Mouse (Mus musculus): ENCODE data around the gene Gins1.

The Gins1 gene

GRCm38 (mm10) chr2:150955859-150956258 lies 50.7 kb downstream of the Gins1 start:
- no peak for DNase-seq (ENCODE audit: low read depth, low spot score)

GRCm38 (mm10) chr2:150959521-150959920 lies 54.3 kb downstream of the Gins1 start:
- no peak for DNase-seq (ENCODE audit: low read depth, low spot score)

GRCm38 (mm10) chr2:150963246-150963645 lies 58.0 kb downstream of the Gins1 start:
- no peak for DNase-seq (ENCODE audit: low read depth, low spot score)

GRCm38 (mm10) chr2:150964641-150965040 lies 59.4 kb downstream of the Gins1 start:
- no peak for DNase-seq (ENCODE audit: low read depth, low spot score)

- DNase-seq (ENCODE audit: low read depth, low spot score): no peak
Measured at GRCm38 (mm10) chr2:150965951-150966350, 60.8 kb downstream of the Gins1 start.

GRCm38 (mm10) chr2:150967491-150967890 lies 62.3 kb downstream of the Gins1 start:
- DNase-seq (ENCODE audit: low read depth, low spot score): no peak

GRCm38 (mm10) chr2:150969231-150969630 lies 64.0 kb downstream of the Gins1 start:
- no peak for DNase-seq (ENCODE audit: low read depth, low spot score)

DNA sequence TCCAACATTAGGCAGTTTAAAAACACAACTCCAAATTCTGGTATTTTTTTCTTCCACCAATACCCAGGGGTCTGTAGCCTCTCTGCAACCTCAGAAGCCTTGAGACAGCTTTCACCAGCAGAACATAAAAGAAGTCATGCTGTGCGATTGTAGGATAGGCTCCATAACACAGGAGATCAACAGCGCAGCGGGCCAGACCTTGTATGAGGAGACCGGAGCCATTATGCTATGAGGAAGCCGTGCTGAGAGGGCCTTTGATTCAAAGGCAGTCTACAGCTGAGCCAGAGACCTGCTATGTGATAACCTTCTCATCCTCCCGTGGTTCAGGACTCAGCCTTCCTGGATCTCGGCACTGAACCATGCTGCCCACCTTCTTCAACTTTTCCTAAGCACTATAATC lies 66.7 kb downstream of the Gins1 start:
- no peak for DNase-seq (ENCODE audit: low read depth, low spot score)

DNA sequence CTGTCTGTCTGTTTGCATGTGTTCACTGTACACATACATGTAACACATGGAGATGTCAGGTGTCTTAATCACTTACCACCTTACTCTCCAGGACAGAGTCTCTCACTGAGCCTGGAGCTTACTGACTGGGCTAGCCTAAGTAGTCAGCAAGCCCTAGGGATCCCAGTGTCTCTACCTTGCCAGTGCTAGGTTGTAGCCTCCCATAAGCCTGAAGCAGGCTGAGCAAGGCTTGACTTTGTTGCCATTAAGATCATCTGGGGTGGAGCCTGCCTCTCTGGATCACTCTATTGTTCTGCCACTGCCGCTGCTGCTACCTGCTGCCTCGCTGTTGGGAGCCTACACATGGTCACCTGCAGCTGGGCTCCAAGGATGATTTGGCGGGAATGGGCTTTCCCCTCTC lies 67.5 kb downstream of the Gins1 start:
- DNase-seq (ENCODE audit: low read depth, low spot score): no peak

DNA sequence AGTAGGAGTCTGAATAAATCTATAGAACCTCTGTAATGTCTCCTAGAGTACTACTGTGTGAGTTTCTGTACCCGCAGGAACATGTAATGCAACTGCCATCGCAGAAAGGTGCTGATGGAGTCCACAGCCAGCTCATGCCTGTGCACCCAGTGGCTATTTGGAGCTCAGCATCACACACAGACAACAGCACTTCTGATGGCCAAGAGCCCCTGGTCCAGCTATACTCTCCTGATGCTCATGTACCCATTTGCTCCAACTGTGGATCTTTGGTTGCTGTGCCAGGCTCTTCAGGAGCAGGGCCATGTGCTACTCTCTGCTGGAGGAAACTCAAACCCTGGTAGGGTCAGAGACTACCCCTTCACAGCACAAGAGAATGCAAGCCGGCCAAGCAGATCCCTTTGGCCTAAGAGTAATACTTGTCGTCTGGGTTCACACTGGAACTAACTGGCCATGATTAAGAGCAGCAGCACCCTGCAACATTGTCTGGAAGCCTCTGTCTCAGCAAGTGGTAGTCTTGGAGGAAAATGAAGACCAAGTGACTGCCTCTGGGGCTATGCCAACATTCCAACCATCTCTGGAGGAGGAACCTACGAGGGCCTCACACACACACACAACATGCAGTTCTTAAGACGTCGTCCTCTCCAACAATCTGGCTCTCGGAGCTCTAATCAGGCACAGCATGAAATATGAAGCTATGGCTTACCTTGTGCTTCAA lies 68.4 kb downstream of the Gins1 start:
- DNase-seq (ENCODE audit: low read depth, low spot score): no peak

GRCm38 (mm10) chr2:150976871-150977270 lies 71.7 kb downstream of the Gins1 start:
- DNase-seq (ENCODE audit: low read depth, low spot score): no peak

DNA sequence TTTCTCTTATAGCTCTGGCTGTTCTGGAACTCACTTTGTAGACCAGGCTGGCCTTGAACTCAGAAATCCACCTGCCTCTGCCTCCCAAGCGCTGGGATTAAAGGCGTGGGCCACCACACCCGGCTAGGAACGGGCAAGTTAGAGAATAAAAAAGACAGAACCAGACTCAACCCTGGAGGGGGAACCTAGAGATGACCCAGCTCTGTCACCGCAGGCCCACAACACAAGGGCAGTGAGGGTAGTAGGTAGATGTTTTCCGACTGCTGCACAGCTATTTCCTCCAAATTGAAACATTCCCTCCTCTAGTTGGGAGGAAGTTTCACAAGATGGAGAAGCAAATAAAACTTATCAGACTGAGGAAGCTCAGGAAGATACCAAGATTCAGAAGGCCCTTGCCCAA lies 72.5 kb downstream of the Gins1 start:
- no peak for DNase-seq (ENCODE audit: low read depth, low spot score)

DNA sequence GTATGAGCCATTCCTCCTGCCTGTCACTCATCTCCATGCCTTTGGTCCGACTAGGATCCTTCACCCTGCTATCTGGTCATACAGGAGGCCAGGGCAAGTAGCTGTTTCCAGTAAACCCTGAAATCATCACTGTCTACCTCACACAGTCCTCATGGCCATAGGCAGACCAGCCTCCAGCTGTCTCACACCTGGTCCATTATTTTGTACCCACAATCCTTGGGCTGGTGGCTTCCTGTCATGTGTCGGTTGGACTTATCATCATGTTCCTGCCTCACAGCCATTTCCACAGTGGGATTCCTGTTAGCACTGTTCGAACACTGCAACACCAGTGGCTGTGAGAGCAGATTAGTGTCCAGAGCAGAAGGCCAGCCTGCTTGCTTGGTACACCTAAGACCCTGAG lies 73.6 kb downstream of the Gins1 start:
- DNase-seq (ENCODE audit: low read depth, low spot score): no peak

DNA sequence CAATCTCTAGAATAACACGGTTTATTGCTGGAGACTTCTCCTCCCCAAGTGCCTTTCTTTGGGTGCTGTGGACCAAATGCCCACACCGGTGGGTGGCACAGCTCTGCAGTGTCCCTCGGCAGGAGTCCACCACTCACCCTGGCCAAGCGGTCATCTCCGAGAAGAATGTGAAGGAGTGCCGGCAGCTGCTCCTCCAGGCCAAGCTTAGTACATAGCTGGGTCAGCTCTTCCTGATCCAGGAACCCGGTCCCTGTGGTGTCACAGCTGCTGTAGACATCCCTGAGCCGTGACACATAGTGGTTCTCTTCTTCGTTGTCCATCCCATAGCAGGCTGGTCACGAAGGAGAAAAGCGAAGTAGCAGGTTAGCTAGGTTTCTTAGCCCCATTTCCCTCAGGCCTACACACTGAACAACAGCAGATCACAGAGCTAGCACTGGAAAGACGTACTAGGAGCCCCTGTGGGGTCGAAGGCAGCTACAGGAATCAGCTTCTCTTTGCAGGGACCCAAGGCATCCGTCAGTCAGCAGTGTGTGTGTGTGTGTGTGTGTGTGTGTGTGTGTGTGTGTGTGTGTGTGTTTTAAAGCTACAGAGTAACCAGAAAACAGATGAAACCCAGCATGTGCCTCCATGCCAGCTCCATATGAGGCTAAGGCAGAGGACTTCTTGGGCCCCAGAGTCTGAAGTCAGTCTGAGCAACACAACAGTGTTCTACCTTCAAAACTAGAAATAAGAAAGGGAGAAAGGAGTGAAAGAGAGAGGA lies 74.8 kb downstream of the Gins1 start:
- DNase-seq (ENCODE audit: low read depth, low spot score): no peak

Measured in A20 (cell line).